Mouse (Mus musculus) lung, adult 2 months (tissue): ENCODE results near the gene Znhit6.

ENCODE experiments used
- CTCF ChIP-seq: fragments of 200-500 bp; IDR thresholded peaks from 2 replicates; pipeline ENCODE4 v1.5.1; 2011; ENCODE audit warnings: mild to moderate bottlenecking, low read length, control low read depth; ENCODE audit not compliant: insufficient read depth
- POLR2A ChIP-seq: fragments of 200-500 bp; IDR thresholded peaks from 2 replicates; pipeline ENCODE4 v1.6.1; 2011; ENCODE audit warnings: low read depth, mild to moderate bottlenecking, control low read depth, low read length, borderline replicate concordance; ENCODE audit errors: extremely low read depth

- TF ChIP-seq POLR2A (no peak), CTCF (no peak)
Observed at GRCm38 (mm10) chr3:145651978-145652321, 75.9 kb downstream of the Znhit6 start.
